Mouse (Mus musculus) forebrain, embryonic 14.5 days (tissue): ENCODE measurements at regions not wholly inside any gene's neighbourhood (a gene's known extent, or its start where the extent isn't known, plus 50 kb on each side); places are given as distances from the start of the nearest gene placed in this dataset.

ENCODE experiments used
- ATAC-seq: fragments of 200-750 bp; cut with Nextera tagmentation; 2 replicates; pipeline ENCODE4 v1.8.0; 2017; ENCODE audit warnings: mild to moderate bottlenecking, moderate library complexity
- DNase-seq: peaks from one replicate; pipeline ENCODE4 v3.0.0-alpha.2; 2015; ENCODE audit warnings: low spot score
- H3K27ac ChIP-seq: fragments of 300-500 bp; sonication (generic); 2 replicates; pipeline ENCODE4 v1.5.1; 2014; ENCODE audit warnings: low read depth, mild to moderate bottlenecking, control low read depth, low read length, moderate library complexity
- H3K27me3 ChIP-seq: fragments of 300-500 bp; sonication (generic); replicated peaks from 2 replicates; pipeline ENCODE4 v1.6.1; 2014; ENCODE audit warnings: low read length, control low read depth, mixed read lengths; ENCODE audit not compliant: control insufficient read depth, insufficient read depth
- H3K36me3 ChIP-seq: fragments of 300-500 bp; sonication (generic); 2 replicates; pipeline ENCODE4 v1.6.1; 2014; ENCODE audit warnings: low read length, control low read depth; ENCODE audit not compliant: control insufficient read depth, insufficient read depth
- H3K4me1 ChIP-seq: fragments of 300-500 bp; sonication (generic); 2 replicates; pipeline ENCODE4 v1.6.1; 2014; ENCODE audit warnings: antibody characterized with exemption, low read length, control low read depth; ENCODE audit not compliant: control insufficient read depth, insufficient read depth
- H3K4me2 ChIP-seq: fragments of 300-500 bp; sonication (generic); 2 replicates; pipeline ENCODE4 v1.6.1; 2014; ENCODE audit warnings: mild to moderate bottlenecking, control low read depth, low read length
- H3K4me3 ChIP-seq: fragments of 300-500 bp; sonication (generic); 2 replicates; pipeline ENCODE4 v1.5.1; 2014; ENCODE audit warnings: low read depth, low read length, control low read depth
- H3K9ac ChIP-seq: fragments of 300-500 bp; sonication (generic); 2 replicates; pipeline ENCODE4 v1.6.1; 2014; ENCODE audit warnings: mild to moderate bottlenecking, low read length, control low read depth, moderate library complexity
- H3K9me3 ChIP-seq: fragments of 300-500 bp; sonication (generic); replicated peaks from 2 replicates; pipeline ENCODE4 v1.6.1; 2016; ENCODE audit warnings: low read length, control low read depth, mixed read lengths; ENCODE audit not compliant: control insufficient read depth
- WGBS: fragments of 180-500 bp; shearing (Covaris S2); extraction: QIAGEN DNeasy Blood & Tissue Kit; methylation state at CpG from one replicate; pipeline ENCODE4 v1.1.7; 2014; 5-methylcytosine and 5-hydroxymethylcytosine counted together

DNA sequence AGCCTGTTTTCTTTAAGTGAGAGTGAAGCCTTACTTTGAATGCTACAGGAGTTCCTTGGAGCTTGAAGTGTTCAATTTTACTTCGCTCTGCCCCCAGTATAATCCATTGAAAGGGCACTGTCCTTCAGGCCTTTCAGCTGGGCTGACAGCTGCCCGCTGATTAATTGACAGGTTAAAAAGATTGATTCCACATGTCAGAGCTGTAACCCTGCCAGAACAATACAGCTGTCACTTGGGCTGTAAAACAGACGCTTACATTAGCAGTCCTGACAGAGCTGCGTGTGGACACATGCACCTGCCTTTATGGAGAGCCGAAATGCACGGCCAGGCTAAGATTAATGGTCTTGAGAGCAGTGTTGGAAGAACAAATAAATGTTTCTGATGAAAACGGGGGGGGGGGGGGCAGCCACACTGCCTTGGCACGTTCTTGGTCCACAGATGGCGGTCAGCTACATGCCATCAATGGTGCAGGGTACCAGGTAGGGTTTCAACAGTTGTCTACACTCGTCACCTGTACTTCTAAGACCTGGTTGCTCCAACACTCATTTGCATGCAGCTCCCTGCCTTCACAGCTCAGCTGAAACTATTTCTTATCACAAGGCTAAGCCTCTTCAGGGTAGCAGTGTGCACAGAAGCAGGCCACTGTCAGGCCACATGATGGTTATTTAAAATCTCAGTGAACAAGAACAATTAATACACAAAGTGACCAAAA lies 407.3 kb downstream of the Gm45692 start:
- Histone ChIP-seq H3K27me3 (no peaks in the 10 kb centered on the region), H3K4me1 (peaks cover 10% of the 10 kb centered on the region), H3K4me3 (no peak overlapping the region), H3K9ac (no peak overlapping the region), H3K36me3 (no peaks in the 10 kb centered on the region), H3K4me2 (no peak overlapping the region), H3K9me3 (no peaks in the 10 kb centered on the region), H3K27ac (peak overlapping the region; percentile 44; the same call in 1 of the 2 replicates)
- peak; percentile 89 for ATAC-seq
- peak; percentile 74 for DNase-seq
- WGBS, result 23% methylated on average over 10 of the region's 10 CpGs

DNA sequence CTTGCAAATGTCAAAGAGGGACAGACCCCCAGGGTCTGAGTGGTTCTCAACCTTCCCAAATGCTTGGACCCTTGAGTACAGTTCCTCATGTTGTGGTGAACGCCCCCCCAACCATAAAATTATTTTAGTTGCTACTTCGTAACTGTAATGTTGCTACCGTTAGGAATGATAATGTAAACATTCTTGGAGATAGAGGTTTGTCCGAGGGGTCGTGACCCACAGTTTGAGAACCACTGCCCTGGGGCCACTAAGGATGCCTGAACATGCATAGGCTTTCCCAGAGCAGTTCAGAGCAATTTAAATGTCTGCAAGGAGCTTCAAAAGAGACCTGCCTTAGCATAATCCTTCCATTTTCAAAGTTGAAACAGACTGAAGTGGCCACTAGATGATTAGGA lies 407.8 kb downstream of the Gm45692 start:
- Histone ChIP-seq H3K27ac (no peak overlapping the region), H3K4me3 (no peak overlapping the region), H3K9ac (no peak overlapping the region), H3K4me1 (peaks cover 10% of the 10 kb centered on the region), H3K4me2 (no peak overlapping the region), H3K9me3 (no peaks in the 10 kb centered on the region), H3K36me3 (no peaks in the 10 kb centered on the region), H3K27me3 (no peaks in the 10 kb centered on the region)
- ATAC-seq (no peak), DNase-seq (no peak)
- WGBS, result 74% methylated on average over 5 of the region's 5 CpGs

DNA sequence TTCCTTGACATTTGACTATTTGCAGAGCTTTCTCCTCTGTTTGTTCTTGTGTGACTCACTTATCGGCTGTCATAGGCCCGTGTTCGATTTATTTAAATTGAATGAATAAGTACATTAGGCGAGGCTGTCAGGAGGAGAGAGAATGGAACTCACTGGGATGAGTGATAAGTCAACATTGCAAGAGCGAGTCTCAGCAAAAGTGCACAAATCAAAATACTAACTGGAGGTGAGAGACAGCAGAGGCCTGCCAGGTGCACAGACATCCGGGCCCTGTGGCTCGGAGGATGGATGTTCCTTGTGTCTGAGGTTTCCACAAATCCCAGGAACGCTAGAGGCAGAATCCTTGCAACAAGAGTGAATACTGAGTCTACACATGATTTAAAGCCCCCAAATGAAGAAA lies 410.6 kb downstream of the Gm45692 start:
- no peaks in the 10 kb centered on the region for H3K27me3 ChIP-seq
- H3K27ac ChIP-seq, result no peak overlapping the region
- no peak overlapping the region for H3K4me2 ChIP-seq
- H3K9ac ChIP-seq, result no peak overlapping the region
- ATAC-seq (no peak), DNase-seq (no peak)
- H3K4me3 ChIP-seq, result no peak overlapping the region
- H3K4me1 ChIP-seq, result peaks cover 10% of the 10 kb centered on the region
- H3K36me3 ChIP-seq, result no peaks in the 10 kb centered on the region
- WGBS, result 82% methylated on average over 8 of the region's 8 CpGs
- no peaks in the 10 kb centered on the region for H3K9me3 ChIP-seq

DNA sequence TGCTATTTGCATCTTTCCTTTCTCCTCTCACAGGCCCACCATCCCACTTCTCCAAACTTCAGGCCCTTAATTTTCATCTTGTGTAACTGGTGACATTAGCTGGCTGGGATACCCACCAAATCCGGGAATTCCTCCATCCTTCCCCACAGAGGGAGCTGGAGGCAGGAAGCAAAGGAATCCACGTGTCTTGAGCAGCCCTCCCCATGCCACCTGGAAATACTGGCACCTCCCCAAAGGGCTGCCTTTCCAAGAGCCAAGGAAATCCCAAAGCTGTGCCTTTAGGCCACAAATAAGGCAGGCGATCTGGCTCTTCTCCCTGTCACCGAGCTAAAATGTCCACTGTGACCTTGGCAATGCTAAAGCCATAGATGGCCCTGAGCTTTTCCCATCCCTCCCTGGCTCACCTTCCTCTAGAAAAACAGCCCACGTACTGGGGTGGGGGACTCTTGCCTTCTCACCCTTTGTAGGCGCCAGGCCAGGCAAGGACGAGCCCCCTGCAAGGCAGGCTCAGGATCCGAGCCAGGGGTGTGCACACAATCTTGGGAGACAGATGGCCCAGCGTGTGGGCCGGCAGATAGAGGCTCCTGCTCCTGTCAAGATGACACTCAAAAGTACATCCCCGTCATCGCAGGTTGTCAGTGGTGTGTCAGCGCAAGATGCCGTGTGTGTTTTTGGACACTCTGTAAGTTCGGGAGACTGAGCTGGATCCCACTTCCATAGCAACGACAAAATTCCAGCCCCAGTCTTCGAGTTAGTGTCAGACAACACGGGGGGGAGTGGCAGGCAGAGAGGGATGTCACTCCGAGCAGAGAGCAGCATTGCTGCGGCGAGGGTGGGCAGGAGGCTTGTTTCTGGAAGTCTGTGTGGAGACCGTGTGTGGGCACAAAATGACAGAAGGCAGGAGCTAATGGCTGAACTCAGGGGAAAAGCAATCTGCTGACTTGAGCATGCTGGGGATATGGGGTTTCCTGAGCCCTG lies 414.4 kb downstream of the Gm45692 start:
- ATAC-seq (peak; percentile 92), DNase-seq (peak; percentile 85)
- 59% methylated on average over 22 of the region's 22 CpGs for WGBS
- no peaks in the 10 kb centered on the region for H3K27me3 ChIP-seq
- H3K27ac ChIP-seq, result peak overlapping the region; percentile 27; the same call in 1 of the 2 replicates
- no peak overlapping the region for H3K4me2 ChIP-seq
- H3K4me1 ChIP-seq, result no peaks in the 10 kb centered on the region
- no peaks in the 10 kb centered on the region for H3K36me3 ChIP-seq
- H3K4me3 ChIP-seq, result no peak overlapping the region
- H3K9ac ChIP-seq, result no peak overlapping the region
- no peaks in the 10 kb centered on the region for H3K9me3 ChIP-seq

DNA sequence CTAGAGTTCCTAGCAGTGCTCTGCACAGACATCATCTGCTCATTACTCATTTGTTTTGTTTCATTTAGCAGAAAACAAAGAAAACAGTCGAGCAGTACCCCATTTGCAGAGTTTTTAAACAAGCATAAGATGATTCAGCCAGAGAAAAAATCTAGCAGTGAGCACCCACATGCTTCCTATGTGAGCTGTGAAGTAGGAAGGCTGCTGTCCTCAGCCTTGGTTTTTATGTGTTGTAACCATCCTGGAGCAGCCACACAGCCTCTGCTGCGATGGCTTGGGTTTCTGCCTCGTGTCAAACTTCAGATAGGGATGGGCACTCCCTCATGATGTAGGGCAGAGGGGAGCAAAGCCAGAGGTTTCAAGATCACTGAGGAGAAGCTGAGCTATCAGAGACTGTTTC lies 416.5 kb downstream of the Gm45692 start:
- no peak for ATAC-seq
- no peak overlapping the region for H3K9ac ChIP-seq
- WGBS, result 67% methylated on average over 3 of the region's 3 CpGs

DNA sequence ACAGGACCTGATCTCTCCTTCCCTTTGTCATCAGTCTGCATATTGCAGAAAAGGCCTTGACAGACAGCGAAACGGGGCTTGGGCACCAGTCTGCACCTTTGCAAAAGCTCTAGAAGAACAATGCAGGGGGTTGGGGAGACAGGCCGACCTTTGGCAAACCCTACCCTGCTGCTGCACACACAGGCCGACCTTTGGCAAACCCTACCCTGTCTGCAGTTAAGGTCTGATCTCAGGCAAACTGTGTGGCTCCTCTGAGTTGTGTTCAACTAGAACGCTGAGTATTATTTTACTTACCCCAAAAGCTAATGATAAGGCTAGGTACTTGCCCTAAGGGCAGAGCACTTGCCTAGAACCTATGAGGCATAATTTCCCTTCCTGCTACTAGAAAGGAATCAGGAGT lies 423.4 kb upstream of the Zfp703 start:
- Histone ChIP-seq H3K4me1 (no peaks in the 10 kb centered on the region), H3K27me3 (no peaks in the 10 kb centered on the region), H3K27ac (no peak overlapping the region), H3K36me3 (no peaks in the 10 kb centered on the region), H3K9ac (no peak overlapping the region), H3K4me2 (no peak overlapping the region), H3K4me3 (no peak overlapping the region), H3K9me3 (no peaks in the 10 kb centered on the region)
- DNase-seq, result no peak
- 72% methylated on average over 5 of the region's 5 CpGs for WGBS
- ATAC-seq, result no peak

More for the DNA sequence above, 416.5 kb downstream of the Gm45692 start:
- no peak overlapping the region for H3K4me3 ChIP-seq
- H3K27me3 ChIP-seq, result no peaks in the 10 kb centered on the region
- H3K4me1 ChIP-seq, result no peaks in the 10 kb centered on the region
- H3K9me3 ChIP-seq, result no peaks in the 10 kb centered on the region
- no peak overlapping the region for H3K4me2 ChIP-seq
- H3K36me3 ChIP-seq, result no peaks in the 10 kb centered on the region
- no peak for DNase-seq
- H3K27ac ChIP-seq, result no peak overlapping the region

DNA sequence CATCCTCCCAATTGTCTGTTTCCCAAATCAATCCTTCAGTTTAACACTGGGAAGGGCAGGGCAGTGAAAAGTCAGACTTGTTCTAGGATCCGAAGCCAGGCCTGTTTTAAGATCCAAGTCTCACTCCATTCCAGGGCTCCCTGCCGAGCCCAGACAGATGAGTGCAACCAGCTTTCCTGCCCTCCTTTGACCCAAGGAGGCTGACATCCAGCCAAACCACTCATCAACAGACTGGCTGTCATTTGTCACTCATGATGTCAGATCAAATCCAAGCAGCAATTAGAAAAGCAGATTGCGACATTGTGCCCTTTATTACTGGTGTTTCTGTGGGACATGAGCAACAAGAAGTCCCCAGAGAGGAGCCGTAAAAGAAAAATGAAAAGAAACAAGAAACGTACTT lies 417.9 kb upstream of the Zfp703 start:
- DNase-seq, result no peak

DNA sequence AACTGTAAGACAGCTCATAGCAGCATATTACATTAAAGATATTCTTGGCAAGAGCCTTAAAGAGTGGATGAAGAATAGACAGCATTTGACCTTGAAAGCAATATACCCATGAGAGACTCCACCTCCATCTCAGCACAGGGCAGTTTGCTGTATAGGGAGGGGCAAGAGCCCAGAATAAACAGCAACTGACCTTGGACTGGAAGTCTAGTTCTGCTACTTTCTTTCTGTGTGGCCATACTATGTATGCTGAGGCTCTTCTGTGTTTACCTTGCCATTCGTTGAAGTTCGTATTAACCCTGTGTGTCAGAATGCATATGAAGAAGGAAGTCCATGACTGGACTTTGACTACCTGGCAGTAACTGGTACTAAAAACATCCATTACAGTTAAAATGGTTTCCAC lies 414.0 kb upstream of the Zfp703 start:
- Histone ChIP-seq H3K9ac (no peak overlapping the region), H3K4me1 (no peaks in the 10 kb centered on the region), H3K36me3 (no peaks in the 10 kb centered on the region), H3K4me3 (no peak overlapping the region), H3K27ac (no peak overlapping the region), H3K9me3 (no peaks in the 10 kb centered on the region), H3K27me3 (no peaks in the 10 kb centered on the region), H3K4me2 (no peak overlapping the region)
- 91% methylated on average over 2 of the region's 2 CpGs for WGBS
- ATAC-seq (no peak), DNase-seq (no peak)

More for the DNA sequence above, 417.9 kb upstream of the Zfp703 start:
- no peak overlapping the region for H3K4me3 ChIP-seq
- no peak for ATAC-seq
- no peaks in the 10 kb centered on the region for H3K27me3 ChIP-seq
- H3K27ac ChIP-seq, result no peak overlapping the region
- H3K9me3 ChIP-seq, result no peaks in the 10 kb centered on the region
- no peak overlapping the region for H3K4me2 ChIP-seq
- H3K9ac ChIP-seq, result no peak overlapping the region
- 77% methylated on average over 5 of the region's 5 CpGs for WGBS
- no peaks in the 10 kb centered on the region for H3K36me3 ChIP-seq
- H3K4me1 ChIP-seq, result no peaks in the 10 kb centered on the region

DNA sequence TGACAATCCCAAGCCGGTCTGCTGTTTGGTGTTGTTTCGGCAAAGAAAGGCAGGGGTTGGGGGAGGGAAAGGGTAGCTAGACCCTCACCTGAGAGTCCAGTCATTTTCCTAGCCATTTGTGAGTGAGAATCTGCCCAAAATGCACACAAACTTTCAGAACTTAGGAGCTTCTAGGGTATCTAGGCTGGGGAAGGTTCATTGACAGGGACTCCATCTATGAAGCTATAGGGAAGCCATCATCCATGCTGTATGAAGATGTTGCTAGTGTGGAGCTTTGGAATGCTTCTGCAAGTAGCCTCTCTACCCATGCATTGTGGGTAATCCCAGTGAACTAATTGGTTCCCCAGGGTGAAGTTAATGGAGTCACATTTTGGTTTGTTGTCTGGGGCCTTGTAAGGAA lies 412.9 kb upstream of the Zfp703 start:
- no peak overlapping the region for H3K4me3 ChIP-seq
- H3K27me3 ChIP-seq, result no peaks in the 10 kb centered on the region
- ATAC-seq, result no peak
- no peak overlapping the region for H3K9ac ChIP-seq
- no peak for DNase-seq
- H3K4me1 ChIP-seq, result no peaks in the 10 kb centered on the region
- H3K9me3 ChIP-seq, result no peaks in the 10 kb centered on the region
- H3K4me2 ChIP-seq, result no peak overlapping the region
- no peak overlapping the region for H3K27ac ChIP-seq
- 97% methylated on average over 2 of the region's 2 CpGs for WGBS
- no peaks in the 10 kb centered on the region for H3K36me3 ChIP-seq
